Mouse (Mus musculus) heart, embryonic 12.5 days (tissue): ENCODE data around the gene Fam20b. TPM values are rescaled to one million over a fixed set of nuclear protein-coding genes. Genes with fewer than 3 reads are reported as not detected.

Source experiments
- ATAC-seq: fragments of 200-750 bp; cut with Nextera tagmentation; 2 replicates; pipeline ENCODE4 v1.8.0; 2017; ENCODE audit warnings: moderate TSS enrichment, moderate library complexity; ENCODE audit not compliant: insufficient number of reproducible peaks, low FRiP score
- H3K27ac ChIP-seq: fragments of 300-500 bp; sonication (generic); 2 replicates; pipeline ENCODE4 v1.5.1; 2016; ENCODE audit warnings: mild to moderate bottlenecking, moderate library complexity; ENCODE audit not compliant: poor library complexity, severe bottlenecking
- H3K27me3 ChIP-seq: fragments of 300-500 bp; sonication (generic); replicated peaks from 2 replicates; pipeline ENCODE4 v1.6.1; 2016; ENCODE audit warnings: mild to moderate bottlenecking, moderate library complexity
- H3K36me3 ChIP-seq: fragments of 300-500 bp; sonication (generic); 2 replicates; pipeline ENCODE4 v1.6.1; 2016; ENCODE audit warnings: mild to moderate bottlenecking, moderate library complexity
- H3K4me1 ChIP-seq: fragments of 300-500 bp; sonication (generic); replicated peaks from 2 replicates; pipeline ENCODE4 v1.6.1; 2016; ENCODE audit warnings: mild to moderate bottlenecking
- H3K4me2 ChIP-seq: fragments of 300-500 bp; sonication (generic); 2 replicates; pipeline ENCODE4 v1.6.1; 2016; ENCODE audit warnings: mild to moderate bottlenecking, moderate library complexity
- H3K4me3 ChIP-seq: fragments of 300-500 bp; sonication (generic); 2 replicates; pipeline ENCODE4 v1.5.1; 2016; ENCODE audit warnings: mild to moderate bottlenecking
- H3K9ac ChIP-seq: fragments of 300-500 bp; sonication (generic); 2 replicates; pipeline ENCODE4 v1.6.1; 2016; ENCODE audit warnings: mild to moderate bottlenecking, moderate library complexity
- H3K9me3 ChIP-seq: fragments of 300-500 bp; sonication (generic); replicated peaks from 2 replicates; pipeline ENCODE4 v1.6.1; 2016; ENCODE audit warnings: mild to moderate bottlenecking, moderate library complexity
- WGBS: fragments of 180-500 bp; shearing (Covaris S2); methylation state at CpG from one replicate; pipeline ENCODE4 v1.1.7; 2016; 5-methylcytosine and 5-hydroxymethylcytosine counted together
- polyA plus RNA-seq: library from polyadenylated mRNA; unstranded; fragments of >200 nt; fragmentation: Nextera tagmentation; extraction: Ambion mirVana; gene quantifications from 2 replicates; pipeline ENCODE4 v1.2.1, GENCODE M21; 2016

Fam20b gene
- polyA plus RNA-seq, 1 experiment from 2014 or later, result 30.2 TPM

DNA sequence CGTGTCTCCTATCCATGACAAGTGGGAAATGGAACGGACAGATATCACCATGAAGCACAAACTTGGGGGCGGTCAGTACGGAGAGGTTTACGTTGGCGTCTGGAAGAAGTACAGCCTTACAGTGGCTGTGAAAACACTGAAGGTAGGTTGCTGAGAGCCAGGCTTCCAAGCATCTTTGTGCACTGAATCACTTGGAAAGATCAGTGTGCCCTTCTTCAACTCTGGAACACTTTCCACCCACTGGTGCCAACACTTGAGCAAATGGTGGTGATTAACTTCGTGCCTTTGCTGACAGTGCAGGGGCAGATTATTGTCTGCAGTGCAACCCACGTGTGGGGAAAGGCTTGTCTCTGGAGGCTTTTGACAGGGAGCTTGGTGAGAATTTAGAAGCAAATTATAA is 88.9 kb downstream of the Fam20b start:
- H3K4me3 ChIP-seq, result no peak overlapping the region
- no peaks in the 10 kb centered on the region for H3K9me3 ChIP-seq
- no peaks in the 10 kb centered on the region for H3K27me3 ChIP-seq
- ATAC-seq, result no peak
- 92% methylated on average over 8 of the region's 8 CpGs for WGBS
- no peak overlapping the region for H3K4me2 ChIP-seq
- no peaks in the 10 kb centered on the region for H3K4me1 ChIP-seq
- peaks cover 69% of the 10 kb centered on the region for H3K36me3 ChIP-seq
- no peak overlapping the region for H3K9ac ChIP-seq
- H3K27ac ChIP-seq, result no peak overlapping the region

Other genes starting within 250 kb of the Fam20b start
- gene Soat1, start 244.8 kb downstream of the Fam20b start, polyA plus RNA-seq, result 48.3 and 48.9 TPM in 2 replicates
- gene Gm10031, start 195.1 kb downstream of the Fam20b start, polyA plus RNA-seq, result 0.06 and 0.40 TPM in 2 replicates
- 4.1 and 5.0 TPM in 2 replicates for gene Abl2, start 160.3 kb downstream of the Fam20b start, polyA plus RNA-seq
- 4.5 and 5.4 TPM in 2 replicates for gene Tor3a, start 44.7 kb downstream of the Fam20b start, polyA plus RNA-seq
- gene Angptl1, start 119.5 kb upstream of the Fam20b start, polyA plus RNA-seq, result 1.4 and 2.1 TPM in 2 replicates
- gene Ralgps2, start 220.5 kb upstream of the Fam20b start, polyA plus RNA-seq, result 53.6 and 59.2 TPM in 2 replicates